Mouse (Mus musculus): ENCODE measurements around the gene Nqo1.

- TF ChIP-seq CTCF (IDR thresholded peaks at IDR 0.05; ENCODE audit: control insufficient read depth, insufficient read depth, insufficient replicate concordance, low read depth, low read length) (no peak), POLR2A (IDR thresholded peaks at IDR 0.05; ENCODE audit: control insufficient read depth, low read depth, low read length) (no peak)
These were observed 12.4 kb downstream of the Nqo1 start for GRCm38 (mm10) chr8:107390476-107391135.
